Mouse (Mus musculus) E14TG2a.4 (cell line): ENCODE measurements around the gene Kpna3.

Experiments used
- CTCF ChIP-seq: conservative IDR thresholded peaks from 2 replicates; pipeline ENCODE4 v1.5.1; 2014; ENCODE audit warnings: low read length
- NANOG ChIP-seq: IDR thresholded peaks from 2 replicates; pipeline ENCODE4 v1.6.1; 2014; ENCODE audit warnings: borderline replicate concordance, low read length, mixed read lengths
- POU5F1 ChIP-seq: IDR thresholded peaks from 2 replicates; pipeline ENCODE4 v1.6.1; 2014; ENCODE audit warnings: low read length, borderline replicate concordance

DNA sequence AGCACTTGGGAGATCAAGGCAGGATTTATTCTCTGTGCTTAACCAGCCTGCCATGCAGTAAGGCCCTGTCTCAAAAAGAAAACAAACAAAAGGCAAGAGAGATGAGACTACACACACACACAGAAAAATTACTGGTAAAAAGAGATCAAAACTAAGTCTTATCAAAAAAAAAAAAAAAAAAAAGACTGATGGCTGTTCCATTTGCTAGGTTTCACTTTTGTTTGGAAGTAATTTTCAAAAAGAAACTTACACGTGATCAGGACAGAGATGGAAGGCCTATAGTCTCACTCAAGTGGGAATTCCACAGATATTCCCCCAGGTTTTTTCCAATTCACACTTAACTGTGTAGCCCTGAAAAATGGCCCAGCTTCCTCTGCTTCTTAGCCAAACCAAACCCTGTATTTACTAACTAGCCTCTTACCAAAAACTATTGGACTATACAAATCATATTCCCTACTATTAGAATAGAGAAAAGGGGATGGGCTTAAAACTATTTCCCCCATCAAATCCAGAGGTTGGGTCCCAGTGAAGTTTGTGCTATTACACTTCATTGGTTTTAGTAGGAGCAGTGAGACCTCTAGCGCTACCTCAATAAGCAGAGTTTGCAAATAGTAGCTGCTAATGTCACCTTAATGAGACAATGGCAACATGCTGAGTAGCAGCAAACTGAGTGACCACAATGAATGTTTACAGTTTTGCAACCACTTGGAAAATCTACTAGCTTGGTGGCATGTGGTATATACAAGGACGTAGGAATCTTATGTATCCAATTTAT, 1.3 kb downstream of the Kpna3 start:
- TF ChIP-seq CTCF (no peak), NANOG (no peak), POU5F1 (no peak)
